Mouse (Mus musculus) liver, adult 2 months (tissue): Measurements from ENCODE around the gene Zfp426. TPM values are rescaled to one million over a fixed set of nuclear protein-coding genes. Genes with fewer than 3 reads are reported as not detected.

ENCODE experiments used
- DNase-seq: peaks from one replicate; pipeline ENCODE4 v3.0.0-alpha.2; 2011; ENCODE audit warnings: low read depth, low spot score; ENCODE audit errors: extremely low read depth
- H3K27ac ChIP-seq: fragments of 200-500 bp; replicated peaks from 2 replicates; pipeline ENCODE4 v1.5.1; 2012; ENCODE audit warnings: low read depth, mild to moderate bottlenecking, control low read depth, inconsistent platforms, low read length; ENCODE audit not compliant: insufficient read depth
- H3K27me3 ChIP-seq: fragments of 200-500 bp; 2 replicates; pipeline ENCODE4 v1.6.1; 2012; ENCODE audit warnings: mild to moderate bottlenecking, moderate library complexity, low read length, inconsistent platforms; ENCODE audit not compliant: control insufficient read depth, insufficient read depth
- H3K36me3 ChIP-seq: fragments of 200-500 bp; 2 replicates; pipeline ENCODE4 v1.6.1; 2012; ENCODE audit warnings: low read length, inconsistent platforms; ENCODE audit not compliant: control insufficient read depth, insufficient read depth
- H3K4me1 ChIP-seq: fragments of 200-500 bp; 2 replicates; pipeline ENCODE4 v1.6.1; 2011; ENCODE audit warnings: low read length; ENCODE audit not compliant: control insufficient read depth, insufficient read depth
- H3K4me3 ChIP-seq: fragments of 200-500 bp; 2 replicates; pipeline ENCODE4 v1.5.1; 2011; ENCODE audit warnings: low read depth, mild to moderate bottlenecking, control low read depth, low read length, moderate library complexity; ENCODE audit not compliant: insufficient read depth
- H3K79me2 ChIP-seq: fragments of 200-500 bp; 2 replicates; pipeline ENCODE4 v1.6.1; 2012; ENCODE audit warnings: inconsistent platforms, mild to moderate bottlenecking, low read length, moderate library complexity; ENCODE audit not compliant: control insufficient read depth, insufficient read depth
- H3K9ac ChIP-seq: fragments of 200-500 bp; 2 replicates; pipeline ENCODE4 v1.6.1; 2012; ENCODE audit warnings: low read depth, mild to moderate bottlenecking, control low read depth, inconsistent platforms, low read length
- CTCF ChIP-seq: fragments of 200-500 bp; IDR thresholded peaks from 2 replicates; pipeline ENCODE4 v1.5.1; 2011; ENCODE audit warnings: low read depth, low read length, control low read depth
- POLR2A ChIP-seq: fragments of 200-500 bp; IDR thresholded peaks from 2 replicates; pipeline ENCODE4 v1.6.1; 2011; ENCODE audit warnings: low read length, control low read depth; ENCODE audit not compliant: insufficient read depth; ENCODE audit errors: extremely low read depth
- WGBS: fragments of 180-500 bp; shearing (Covaris S2); methylation state at CpG from one replicate; pipeline ENCODE4 v1.1.7; 2018; 5-methylcytosine and 5-hydroxymethylcytosine counted together
- polyA plus RNA-seq: library from polyadenylated mRNA; depleted of rRNA; stranded (reverse); fragments of >200 nt; gene quantifications from 2 replicates; pipeline ENCODE4 v1.2.3, GENCODE M21; 2012
- total RNA-seq: library from RNA; depleted of rRNA; stranded (reverse); fragments of >200 nt; gene quantifications from 2 replicates; pipeline ENCODE4 v1.2.3, GENCODE M21; 2014

The Zfp426 gene
- total and polyA plus RNA-seq, 2 experiments: 2.8 to 10.3 TPM

DNA sequence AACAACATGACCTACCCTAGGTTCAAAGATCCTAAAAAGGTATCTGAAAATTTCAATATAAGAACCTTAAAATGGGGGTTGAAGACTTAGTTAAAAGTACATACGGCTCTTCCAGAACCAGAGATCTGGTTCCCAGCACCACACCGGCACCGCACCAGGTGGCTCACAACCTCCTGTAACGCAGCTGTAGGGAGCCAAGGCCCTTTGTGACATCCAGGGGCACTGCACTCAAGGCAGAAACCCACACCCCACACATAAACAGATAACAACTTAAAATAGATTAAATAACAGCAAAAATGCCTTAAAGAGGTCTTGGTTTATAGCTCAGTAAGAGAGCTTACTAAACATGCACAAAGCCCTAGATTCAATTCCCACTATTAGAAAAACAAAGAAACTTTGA, 27.4 kb upstream of the Zfp426 start:
- Histone ChIP-seq H3K4me1 (peaks cover 9% of the 10 kb centered on the region), H3K36me3 (peaks cover 7% of the 10 kb centered on the region), H3K9ac (no peak overlapping the region), H3K4me3 (no peak overlapping the region), H3K79me2 (peaks cover 21% of the 10 kb centered on the region; the same call in 1 of the 2 replicates), H3K27ac (no peak overlapping the region), H3K27me3 (no peaks in the 10 kb centered on the region)
- no peak for TF ChIP-seq CTCF
- TF ChIP-seq POLR2A: no peak
- WGBS: 52% methylated on average over 4 of the region's 4 CpGs
- DNase-seq: no peak

DNA sequence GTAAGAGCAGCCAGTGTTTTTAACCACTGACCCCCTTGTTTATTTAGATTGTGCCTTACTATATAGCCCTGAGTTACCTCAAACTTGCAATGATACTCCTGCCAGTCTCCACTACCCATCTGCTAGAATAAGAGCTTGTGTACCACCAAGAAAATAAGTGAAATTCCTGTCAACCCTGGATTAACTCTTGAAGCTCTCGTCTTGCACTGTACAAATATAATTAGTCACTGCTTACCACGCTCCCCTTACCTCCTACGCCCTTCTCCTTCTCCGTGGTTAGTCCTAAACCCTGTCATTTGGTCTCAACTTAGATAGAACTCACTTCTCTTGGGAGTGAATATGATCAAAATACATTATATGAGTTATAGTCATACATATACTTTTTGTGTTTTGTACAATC, 26.2 kb upstream of the Zfp426 start:
- no peak overlapping the region for H3K27ac ChIP-seq
- 86% methylated on average over 4 of the region's 4 CpGs for WGBS
- no peak overlapping the region for H3K9ac ChIP-seq
- no peaks in the 10 kb centered on the region for H3K27me3 ChIP-seq
- peaks cover 11% of the 10 kb centered on the region for H3K36me3 ChIP-seq
- peaks cover 9% of the 10 kb centered on the region for H3K4me1 ChIP-seq
- DNase-seq: no peak
- no peak overlapping the region for H3K4me3 ChIP-seq
- TF ChIP-seq POLR2A (no peak), CTCF (no peak)
- peaks cover 27% of the 10 kb centered on the region; the same call in 1 of the 2 replicates for H3K79me2 ChIP-seq

DNA sequence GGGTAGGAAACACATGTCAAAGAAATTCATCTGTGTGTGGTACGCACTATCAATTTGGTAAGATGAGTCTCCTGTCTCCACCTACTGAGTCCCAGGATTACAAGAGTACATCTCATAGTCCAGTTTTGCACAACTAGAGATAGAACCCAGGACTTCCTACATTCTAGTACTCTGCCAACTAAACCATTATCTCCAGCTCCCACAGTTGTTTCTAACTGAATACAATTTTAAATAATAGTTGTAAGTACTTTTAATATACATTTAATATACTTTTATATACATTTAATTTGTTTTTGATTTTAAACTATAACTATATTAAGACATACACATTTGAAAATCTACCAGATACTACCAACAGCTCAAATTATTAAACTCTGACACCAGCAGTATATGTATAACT, 25.2 kb upstream of the Zfp426 start:
- no peak for DNase-seq
- Histone ChIP-seq H3K4me1 (peaks cover 9% of the 10 kb centered on the region), H3K79me2 (peaks cover 30% of the 10 kb centered on the region), H3K9ac (no peak overlapping the region), H3K27ac (no peak overlapping the region), H3K27me3 (no peaks in the 10 kb centered on the region), H3K36me3 (peaks cover 11% of the 10 kb centered on the region), H3K4me3 (no peak overlapping the region)
- 98% methylated on average over 1 of the region's 1 CpGs for WGBS
- TF ChIP-seq CTCF: no peak
- TF ChIP-seq POLR2A: no peak

DNA sequence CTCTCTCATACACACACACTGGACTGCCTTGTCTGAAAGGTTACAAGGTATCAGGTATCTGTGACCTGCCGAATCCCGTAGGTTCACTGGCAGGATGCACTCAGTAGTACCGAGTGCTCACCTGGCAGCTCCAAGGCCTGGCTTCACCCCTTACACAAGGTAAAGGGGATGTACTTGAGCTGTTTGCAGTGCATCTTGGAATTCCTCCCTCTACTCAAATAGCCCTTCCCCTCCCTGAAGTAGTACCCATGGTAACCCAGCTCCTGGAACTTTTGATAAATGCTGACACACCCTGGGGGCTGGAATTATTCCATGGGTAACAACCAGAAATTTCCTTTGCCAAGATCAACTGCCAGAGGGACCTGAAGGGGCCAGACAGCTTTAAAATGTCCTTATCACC, 21.5 kb upstream of the Zfp426 start:
- no peak overlapping the region for H3K27ac ChIP-seq
- H3K36me3 ChIP-seq: peaks cover 11% of the 10 kb centered on the region
- TF ChIP-seq POLR2A (no peak), CTCF (no peak)
- no peaks in the 10 kb centered on the region for H3K27me3 ChIP-seq
- H3K4me1 ChIP-seq: peaks cover 2% of the 10 kb centered on the region; the same call in 1 of the 2 replicates
- DNase-seq: no peak
- WGBS: 90% methylated on average over 3 of the region's 3 CpGs
- peaks cover 29% of the 10 kb centered on the region for H3K79me2 ChIP-seq
- no peak overlapping the region for H3K4me3 ChIP-seq
- no peak overlapping the region for H3K9ac ChIP-seq

DNA sequence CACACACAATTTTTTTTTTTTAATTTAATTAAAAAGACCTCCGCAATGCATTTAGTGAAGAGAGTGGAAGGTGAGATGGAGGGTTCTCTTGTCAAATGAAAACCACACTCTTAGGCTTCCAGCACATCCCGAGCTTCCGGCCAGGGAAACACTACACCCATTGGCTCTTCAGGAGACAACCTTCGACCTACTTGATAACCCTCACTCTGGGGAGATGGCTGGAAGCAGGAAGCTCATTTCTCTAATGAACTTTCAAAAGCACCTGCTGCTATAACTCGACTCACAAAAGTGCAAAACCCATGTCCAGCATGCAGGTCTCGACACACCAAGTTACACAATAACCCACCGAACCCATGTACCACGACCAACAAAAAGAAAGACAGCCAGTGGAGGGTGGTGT, 20.2 kb upstream of the Zfp426 start:
- 68% methylated on average over 8 of the region's 8 CpGs for WGBS
- TF ChIP-seq POLR2A (no peak), CTCF (no peak)
- peaks cover 26% of the 10 kb centered on the region for H3K79me2 ChIP-seq
- H3K9ac ChIP-seq: no peak overlapping the region
- peaks cover 11% of the 10 kb centered on the region for H3K36me3 ChIP-seq
- DNase-seq: no peak
- H3K4me3 ChIP-seq: no peak overlapping the region
- no peaks in the 10 kb centered on the region for H3K4me1 ChIP-seq
- no peak overlapping the region for H3K27ac ChIP-seq
- H3K27me3 ChIP-seq: no peaks in the 10 kb centered on the region

DNA sequence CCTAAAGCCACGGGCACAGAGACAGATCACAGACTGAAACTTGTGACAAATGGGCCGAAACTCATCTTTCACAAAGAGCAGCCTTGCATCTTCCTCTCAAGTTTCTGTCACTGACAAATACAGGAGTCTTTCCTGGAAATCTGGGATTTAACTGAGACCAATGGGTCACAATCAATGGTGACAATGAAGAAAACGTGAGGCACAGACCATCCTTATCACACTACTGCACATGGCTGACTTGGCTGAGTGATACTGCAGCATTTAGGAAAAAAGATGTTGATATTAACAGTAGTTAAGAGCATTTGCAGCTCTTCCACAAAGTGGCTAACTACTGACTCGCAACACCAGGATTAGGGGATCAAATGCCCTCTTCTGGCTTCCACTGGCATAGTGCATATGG, 19.1 kb upstream of the Zfp426 start:
- DNase-seq: no peak
- no peak overlapping the region for H3K27ac ChIP-seq
- no peak overlapping the region for H3K9ac ChIP-seq
- H3K4me3 ChIP-seq: no peak overlapping the region
- 94% methylated on average over 4 of the region's 4 CpGs for WGBS
- no peak for TF ChIP-seq POLR2A
- TF ChIP-seq CTCF: no peak
- H3K79me2 ChIP-seq: peaks cover 26% of the 10 kb centered on the region
- no peaks in the 10 kb centered on the region for H3K27me3 ChIP-seq
- no peaks in the 10 kb centered on the region for H3K4me1 ChIP-seq
- H3K36me3 ChIP-seq: peaks cover 21% of the 10 kb centered on the region
